Mouse (Mus musculus): ENCODE measurements around the gene Fads3. TPM values are rescaled to one million over a fixed set of nuclear protein-coding genes. Genes with fewer than 3 reads are reported as not detected.

Gene Fads3
- polyA plus RNA-seq, 2 experiments from 2014 or later: not detected

DNA sequence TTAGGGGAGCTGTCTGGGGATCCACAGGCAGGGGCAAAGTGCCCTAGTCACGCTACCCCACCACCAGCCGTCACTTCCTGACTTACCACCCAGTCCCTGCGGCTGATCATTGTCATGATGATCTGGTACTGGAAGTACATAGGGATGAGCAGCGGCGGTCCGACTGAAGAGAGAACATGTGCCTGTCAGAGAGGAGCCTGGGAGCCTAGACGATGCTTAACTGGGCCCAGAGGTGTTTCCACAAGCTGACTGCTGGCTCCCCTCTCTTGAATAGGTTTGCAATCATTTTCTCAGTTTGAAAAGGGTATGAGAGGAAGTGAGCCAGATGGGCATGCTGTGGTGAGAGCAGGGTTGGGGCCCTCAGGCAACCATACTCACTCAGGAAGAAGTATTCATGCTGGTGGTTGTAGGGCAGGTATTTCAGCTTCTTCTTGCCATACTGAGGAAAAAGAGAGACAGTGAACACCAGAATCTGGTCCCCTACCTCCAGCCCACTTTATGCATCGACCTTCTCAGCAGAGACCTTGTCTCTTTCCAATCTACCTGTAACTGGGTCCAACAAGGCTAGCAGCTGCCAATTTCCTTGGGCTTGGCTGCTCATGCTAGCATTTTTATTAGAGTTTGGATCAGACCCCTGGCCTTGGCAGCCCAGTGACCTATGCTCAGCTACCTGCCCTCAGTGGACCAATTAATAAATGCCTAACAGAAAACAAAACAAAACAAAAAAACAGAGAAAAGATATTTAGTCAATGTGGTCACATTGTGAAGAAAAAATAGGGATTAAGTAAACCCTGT, 29.0 kb downstream of the Fads3 start:
- no peak for ATAC-seq

DNA sequence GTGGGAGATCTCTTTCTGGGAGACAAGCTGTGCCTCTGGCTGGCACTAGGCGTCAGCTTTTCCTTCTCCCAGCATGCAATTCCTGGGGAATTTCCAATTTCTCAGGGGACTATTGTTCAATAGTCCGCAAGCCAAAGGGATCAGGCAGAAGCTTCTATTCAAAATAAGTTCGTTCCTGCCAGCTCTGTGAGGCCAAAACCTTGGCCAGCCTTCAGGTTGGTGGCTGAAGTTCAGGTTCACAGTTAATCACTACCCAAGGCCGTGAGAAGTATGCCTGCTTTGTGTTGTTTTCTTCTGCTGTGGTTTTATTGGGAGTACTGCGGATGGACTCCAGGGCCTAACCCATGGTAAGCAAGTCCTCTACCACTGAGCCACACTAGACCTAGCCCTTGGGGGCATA, 29.8 kb downstream of the Fads3 start:
- ATAC-seq: no peak

DNA sequence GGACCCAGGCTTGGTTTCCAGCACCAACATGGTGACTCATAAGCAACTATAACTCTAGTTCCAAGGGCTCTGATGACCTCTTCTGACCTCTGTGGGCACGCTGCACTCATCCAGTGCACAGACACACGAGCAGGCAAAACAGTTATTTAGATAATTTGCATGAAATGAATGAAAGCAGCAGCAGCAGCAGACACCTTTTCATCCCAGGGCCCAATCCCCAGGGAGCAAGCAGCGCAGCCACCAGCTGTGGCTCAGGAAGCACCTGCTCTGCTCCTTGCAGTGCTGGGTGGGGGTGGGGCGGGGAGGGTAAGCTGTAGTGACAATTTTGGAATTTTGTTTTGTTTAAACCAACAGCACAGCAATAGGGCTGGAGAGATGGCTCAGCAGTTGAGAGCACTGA, 30.5 kb downstream of the Fads3 start:
- no peak for ATAC-seq

DNA sequence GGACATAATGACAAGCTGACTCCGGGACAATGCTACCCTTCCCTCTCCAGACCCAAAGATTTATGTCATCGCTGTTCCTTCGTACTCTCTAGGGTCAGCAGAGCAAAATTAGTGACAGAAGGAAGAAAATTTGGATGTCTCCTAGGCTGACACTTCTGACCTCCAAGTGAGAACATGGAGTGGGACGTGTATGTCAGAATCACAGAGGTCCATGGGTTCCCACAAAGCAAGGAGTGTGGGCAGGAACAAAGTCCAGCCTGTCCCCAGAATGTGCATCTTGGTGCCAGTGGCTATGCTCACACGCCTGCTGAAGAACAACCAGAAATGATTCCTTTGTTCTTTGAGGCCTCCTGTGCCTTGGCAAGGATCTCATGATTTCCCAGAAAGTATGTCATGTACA, 31.8 kb downstream of the Fads3 start:
- no peak for ATAC-seq

DNA sequence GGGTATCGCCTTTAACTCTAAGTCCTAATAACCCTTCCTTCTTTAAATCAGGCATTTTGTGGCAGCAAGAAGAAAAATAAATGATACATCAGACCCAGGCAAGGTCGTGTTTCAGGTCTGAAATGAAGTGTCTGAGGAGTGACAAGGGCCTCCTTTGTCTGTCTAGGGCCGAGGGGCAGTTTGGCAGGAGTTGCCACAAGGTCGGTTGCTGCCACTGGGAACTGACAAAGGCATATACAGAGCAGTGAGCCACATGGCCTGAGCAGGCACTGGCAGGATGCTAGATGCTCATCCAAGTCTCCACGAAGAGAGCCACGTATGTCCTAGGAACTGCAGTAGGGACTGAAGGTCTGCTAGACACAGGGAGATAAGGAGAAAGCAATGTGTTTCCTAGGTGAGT, 37.0 kb downstream of the Fads3 start:
- ATAC-seq: no peak

DNA sequence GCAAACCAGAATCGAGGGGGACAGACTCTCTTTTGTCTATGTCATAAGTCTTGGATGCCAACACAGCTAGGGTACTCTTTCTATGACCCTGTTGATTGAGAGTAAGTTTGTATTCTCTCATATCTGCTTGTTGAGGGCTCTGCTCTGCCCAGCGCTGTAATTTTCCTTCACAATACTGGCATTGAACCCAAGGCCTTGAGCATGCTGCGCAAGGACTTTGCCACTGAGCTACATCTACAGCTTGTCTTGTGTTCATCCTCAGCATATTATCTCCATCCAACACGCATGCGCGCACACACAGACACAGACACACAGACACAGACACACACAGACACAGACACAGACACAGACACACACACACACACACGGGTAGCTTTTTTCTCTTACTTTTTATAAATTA, 39.0 kb downstream of the Fads3 start:
- no peak for ATAC-seq

DNA sequence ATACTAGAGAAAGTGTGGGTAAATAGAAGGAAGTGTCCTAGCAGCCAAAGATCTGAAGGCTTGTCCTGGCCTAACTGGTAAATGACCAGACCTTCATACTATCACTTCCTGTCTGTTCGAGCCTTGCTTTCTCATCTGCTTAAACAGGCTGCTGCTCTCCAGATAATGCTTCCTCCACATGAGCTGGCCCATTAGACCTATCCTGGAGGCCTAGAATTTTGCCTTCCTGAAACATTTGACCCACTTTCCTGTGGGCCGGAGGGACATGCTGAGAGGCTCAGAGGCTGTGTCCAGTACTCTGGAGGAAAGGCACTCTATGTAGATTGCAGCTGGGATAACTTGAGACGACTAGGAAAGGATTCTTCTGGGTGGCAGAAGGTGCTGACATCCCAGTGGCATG, 40.7 kb downstream of the Fads3 start:
- no peak for ATAC-seq

DNA sequence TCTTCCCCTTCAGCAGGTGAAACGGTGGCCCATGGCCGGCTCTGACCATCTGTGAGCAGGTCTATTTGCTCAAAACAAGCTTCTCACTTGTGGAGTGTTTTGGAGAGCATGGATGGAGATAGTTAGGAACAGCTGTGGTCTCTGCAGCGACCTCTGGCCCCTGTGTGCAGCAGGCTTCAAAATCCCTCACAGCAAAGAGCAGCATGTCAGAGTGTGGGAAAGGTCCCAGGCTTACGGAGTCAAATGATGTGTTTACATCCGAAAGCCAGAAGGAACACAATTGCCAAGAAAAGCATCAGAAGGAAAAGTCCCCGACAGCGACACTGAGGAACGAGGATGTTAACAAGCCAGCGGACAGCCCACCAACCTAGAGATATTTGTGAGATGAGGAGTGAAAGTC, 44.1 kb downstream of the Fads3 start:
- no peak for ATAC-seq

DNA sequence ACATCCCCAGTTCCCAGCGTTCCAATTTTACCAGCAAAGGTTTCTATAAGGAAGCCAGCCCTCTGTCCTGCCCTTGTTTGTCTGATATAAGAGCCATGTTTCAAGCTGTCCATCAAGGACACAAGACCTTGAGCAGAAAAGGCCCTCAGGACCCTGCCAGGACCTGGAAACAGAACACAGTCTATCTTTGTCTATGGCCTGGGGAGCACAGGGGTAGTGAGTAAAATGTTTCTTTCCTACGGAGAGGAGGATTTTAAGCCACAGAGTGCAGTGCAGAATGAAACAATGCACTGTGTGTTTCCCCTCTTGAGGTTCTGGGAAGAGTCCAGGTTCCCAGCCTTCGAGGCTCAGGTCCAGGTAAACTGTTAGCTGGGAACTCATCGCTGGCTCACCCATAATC, 45.6 kb downstream of the Fads3 start:
- no peak for ATAC-seq

DNA sequence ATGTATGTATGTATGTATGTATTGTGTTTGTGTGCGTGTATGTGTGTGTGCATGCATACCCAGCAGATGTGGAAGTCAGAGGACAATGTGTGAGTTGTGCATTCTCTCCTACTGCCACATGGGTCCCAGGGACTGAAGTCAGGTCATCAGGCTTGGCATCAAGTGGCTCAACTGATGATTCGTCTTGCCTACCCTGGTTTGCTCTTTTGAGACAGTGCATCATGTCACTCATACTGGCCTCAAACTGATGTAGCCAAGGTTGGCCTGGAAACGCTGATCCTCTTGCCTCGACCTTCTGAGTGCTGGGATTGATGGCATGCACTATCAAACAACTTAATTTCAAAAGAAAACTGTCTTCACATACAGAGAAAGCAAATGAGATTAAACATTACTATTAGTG, 52.5 kb downstream of the Fads3 start:
- no peak for ATAC-seq

DNA sequence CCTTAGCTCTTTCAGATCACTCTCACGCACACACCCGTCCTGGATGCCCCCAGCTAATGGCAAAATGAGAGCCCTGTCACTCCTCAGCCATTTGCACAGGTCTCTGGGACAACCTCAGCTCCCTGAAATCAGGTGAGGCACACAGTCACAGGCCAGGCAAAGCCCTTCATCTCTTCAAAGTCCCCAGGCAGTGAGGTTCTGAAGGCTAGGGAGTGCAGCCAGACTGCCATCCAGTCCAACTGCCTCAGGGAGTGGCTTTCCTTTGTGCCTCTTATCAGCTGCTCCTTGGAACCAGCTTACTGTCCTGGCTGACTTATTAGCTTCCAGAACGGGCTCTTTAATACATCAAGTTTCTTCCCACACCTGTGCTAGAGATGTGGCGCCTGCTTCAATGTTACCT, 53.3 kb downstream of the Fads3 start:
- no peak for ATAC-seq

DNA sequence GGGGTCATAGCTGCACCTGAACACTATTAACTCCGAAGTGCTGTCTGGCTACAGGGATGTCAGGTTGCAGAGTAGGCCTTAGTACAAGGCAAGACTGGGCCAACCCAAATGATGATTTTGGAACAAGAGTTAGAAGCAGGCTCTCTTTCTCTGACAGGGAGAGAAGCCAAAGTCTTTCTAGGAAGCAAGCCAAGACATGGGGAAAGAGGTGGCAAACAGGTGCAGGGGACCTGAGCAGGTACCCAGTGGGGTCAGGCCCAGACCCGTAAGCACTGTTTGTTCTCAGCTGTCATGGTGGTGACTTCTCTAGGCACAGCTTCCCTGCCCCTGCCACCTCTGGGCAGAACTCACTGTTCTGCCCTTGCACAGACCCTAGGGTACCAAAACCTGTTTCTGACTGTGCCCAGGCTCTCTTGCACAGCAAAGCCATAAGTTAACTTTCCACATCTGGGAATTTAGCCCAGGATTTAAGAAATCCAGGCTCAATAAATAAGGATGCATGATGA, 55.1 kb downstream of the Fads3 start:
- ATAC-seq: no peak

DNA sequence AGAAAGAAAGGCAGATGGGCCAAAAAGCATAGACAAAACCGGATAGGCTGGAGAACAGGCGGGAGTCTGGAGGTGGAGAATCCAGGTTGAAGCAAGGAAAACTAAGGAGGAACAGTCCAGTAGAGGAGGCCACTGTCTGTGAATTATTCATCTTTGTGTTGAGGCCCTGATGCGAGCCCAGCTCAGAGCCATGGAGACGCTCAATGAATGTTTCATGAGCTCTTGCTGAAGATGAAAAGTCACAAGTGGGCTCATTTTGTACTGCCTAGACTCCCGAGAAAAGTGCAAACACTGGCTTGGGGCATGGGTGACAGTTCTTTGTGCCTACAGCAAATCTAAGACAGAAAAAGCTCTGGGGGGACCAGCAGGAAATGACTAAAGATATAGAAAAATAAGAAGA, 56.5 kb downstream of the Fads3 start:
- no peak for ATAC-seq

DNA sequence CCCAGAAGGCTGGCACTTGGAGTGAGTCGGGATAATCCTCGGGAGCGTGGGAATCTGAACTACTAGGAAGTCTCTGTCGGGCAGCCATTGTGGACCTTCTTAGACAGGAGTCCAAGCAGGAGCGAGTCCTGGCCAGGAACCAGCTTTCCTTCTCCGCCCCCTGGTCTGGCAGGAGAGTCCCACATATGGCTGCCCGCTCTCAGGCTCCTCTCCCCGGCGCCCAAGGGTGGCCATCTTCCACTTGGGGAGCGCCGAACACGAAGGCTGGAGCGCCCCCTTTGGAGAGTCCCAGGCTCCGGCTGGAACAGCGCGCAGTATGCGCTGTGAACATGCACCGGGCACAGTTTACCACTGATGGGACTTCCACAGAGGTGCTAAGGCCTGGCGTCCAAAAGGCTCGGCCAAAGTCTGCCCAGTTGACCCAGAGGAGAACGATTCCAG, 59.3 kb downstream of the Fads3 start:
- no peak for ATAC-seq

DNA sequence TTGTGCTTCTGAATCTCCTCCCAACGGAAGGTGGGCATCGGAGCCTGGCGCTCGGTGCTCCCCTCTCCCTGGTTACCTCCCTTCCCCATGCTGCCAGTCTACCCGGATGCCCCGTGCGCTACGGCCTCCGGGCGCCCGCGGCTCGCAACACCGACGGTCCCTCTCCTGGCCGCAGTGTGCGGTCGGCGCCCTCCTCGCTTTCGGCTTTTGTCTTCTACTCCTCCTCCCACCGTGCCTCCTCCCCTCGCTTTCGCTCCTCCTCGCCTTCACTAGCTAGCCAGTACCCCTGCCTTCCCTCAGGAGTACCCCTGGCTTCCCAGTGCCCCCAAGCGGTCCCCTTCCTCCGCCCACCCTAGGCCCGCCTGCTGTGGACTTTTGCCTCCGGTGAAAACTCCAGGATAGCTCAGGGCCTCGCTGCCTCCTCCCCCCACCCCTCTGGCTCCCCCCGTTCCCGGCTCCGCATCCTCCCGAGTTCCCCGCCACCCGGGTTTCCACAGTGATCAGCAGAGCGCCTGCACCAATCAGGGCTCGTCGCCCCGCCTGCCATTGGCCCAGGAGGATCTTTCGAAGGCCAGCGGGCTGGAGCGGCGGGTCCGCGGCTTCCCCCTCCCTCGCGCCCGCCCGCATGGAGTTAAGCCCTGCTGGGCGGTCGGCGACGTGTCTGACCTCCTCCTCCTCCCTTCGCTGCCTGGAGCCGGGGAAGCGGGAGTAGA, 60.1 kb downstream of the Fads3 start, which contains the start of gene Fads2:
TSS of gene Fads2 (minus strand) at position 406 of the 713 bp plus-strand sequence.
- ATAC-seq: no peak

DNA sequence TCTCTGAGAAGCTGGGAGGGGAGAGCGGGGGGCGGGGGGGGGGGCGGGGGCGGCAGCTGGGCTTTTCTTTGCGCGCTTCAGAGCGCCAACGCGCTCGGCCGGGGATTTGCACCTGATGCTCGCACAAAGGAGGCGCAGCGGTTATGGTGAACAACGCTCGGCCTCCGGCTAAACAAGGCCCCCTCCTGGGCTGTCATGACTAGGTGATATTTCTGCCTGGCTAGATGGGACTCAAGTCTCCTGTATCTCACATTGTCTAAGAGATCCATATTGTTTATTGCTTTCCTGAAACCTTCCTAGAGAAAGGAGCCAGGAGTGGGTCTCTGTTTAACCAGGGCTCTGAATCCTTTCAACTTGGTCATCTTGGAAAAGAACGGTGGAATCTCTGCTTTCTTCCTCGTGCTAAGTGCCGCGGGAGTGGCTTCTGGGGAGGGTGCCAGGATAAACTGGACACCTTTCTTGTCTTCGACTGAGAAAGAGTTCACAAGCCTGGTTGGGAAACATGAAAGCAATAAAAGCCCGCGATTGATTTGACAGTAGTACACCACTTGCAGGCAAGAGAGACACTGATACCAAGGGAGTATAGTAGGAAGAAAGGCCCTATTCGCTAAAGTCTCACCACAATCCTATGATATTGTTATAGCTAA, 60.8 kb downstream of the Fads3 start:
- ATAC-seq: no peak

DNA sequence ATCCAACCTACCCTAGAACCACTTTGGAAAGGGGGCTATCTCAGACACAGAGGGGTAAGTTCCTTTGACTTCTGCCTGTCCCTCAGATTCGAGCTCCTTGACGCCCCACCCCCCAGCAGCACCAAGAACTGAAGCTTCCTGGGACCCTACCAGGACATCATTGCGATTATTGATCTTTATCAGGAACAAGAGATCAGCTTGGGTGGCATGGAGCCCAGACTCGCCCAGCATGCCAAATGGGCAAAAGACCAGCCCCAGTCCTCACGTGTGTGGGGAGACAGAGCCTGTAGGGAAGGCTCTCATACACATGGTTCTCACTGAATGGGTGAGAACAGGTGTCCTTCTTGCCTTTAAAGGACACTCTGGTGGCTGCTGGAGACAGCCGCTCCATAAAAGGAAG, 62.9 kb downstream of the Fads3 start:
- ATAC-seq: no peak

DNA sequence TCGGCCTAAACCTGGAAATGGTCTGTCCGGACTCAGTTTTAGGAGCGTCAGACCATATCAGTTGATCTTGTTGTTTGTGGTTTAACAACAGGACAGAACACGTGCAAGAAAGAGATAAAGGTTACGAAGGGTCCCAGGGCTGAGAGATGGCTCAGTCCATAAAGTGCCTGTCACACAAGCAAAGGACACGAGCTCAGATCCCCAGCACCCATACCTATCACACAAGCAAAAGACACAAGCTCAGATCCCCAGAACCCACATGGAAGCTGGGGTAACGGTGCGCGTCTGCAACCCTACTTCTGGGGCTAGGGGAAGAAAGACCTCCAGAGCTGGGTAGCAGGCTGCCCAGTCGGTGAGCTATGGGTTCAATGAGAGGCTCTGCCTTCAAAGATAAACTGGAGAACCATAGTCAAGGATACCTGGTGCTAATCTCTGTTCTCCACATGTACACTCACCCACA, 63.7 kb downstream of the Fads3 start:
- no peak for ATAC-seq

DNA sequence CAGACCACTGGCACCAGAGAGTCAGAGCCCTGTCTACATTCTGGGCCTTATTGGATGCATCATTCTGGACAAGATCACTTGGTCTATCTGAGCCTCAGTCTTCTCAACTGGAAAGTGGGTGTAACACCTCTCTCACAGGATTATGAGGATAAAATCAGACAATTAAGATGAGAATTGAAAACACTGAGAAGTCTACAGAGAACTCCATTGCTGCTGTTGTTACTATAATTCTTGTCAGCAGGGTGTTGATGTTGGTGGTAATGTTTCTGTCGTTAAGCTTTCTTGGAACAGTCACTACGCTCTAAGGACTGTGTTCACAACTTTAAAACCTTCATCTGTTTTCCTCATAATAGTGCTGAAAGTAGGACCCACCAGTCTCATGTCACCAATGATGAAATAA, 65.3 kb downstream of the Fads3 start:
- no peak for ATAC-seq

DNA sequence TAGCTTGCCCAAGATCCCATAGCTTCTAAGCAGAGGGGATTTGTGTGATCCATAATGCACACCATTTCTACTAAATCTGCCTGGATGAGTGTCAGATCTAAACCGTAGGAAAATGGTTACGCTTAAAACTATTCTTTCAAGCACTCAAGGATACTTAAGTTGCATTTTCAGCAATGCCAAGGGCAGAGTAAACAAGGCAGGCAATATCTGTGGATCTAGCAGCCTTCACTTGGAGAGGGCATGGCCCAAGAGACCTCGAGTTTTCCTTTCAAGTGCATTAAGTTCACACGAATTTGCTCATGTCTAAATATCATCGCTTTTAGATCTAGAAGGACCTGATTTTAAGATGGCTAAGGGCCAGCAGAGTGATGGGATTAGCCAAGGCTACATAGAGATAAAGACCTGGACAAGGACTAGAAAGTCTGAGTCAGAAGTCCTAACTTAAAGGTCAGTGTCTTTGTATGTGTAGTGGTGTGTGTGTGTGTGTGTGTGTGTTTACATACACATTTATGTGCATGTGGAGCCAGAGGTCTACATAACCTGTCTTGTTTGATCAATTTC, 65.8 kb downstream of the Fads3 start:
- no peak for ATAC-seq

DNA sequence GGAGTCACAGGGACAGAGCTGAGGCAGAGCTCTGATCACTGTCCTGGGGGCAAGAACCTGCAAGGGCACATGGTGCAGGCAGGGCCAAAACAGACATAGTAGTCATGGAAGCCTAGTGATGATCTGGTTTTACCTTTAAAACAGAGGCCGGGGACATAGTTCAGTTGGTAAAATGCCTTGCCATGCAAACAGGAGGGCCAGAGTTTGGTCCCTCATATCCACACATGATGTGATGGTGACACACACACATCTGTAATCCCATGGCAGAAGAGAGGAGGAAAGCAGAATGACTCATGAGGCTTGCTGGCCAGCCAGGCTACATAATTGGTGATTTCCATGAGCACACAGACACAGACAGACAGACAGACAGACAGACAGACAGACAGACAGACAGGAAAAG, 66.8 kb downstream of the Fads3 start:
- ATAC-seq: no peak

DNA sequence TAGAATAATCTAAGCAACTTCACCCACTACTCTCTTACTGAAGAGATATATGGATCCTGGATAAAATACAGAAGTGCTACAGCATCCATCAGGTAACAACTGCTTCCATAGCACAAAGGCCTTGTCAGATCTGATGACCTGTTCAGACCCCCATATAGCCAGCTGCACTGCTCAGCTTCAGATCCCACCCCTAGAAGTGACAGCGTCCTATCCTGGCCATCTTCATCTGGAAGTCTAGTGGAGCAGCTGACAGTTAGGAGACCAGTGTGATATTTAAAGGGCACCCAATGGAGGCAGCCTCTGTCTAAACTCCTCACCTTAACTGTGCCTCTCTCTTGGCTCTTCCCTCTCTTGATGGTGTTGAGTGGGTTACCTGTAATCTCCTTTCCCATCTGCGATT, 67.3 kb downstream of the Fads3 start:
- ATAC-seq: no peak
